Mouse (Mus musculus) liver, embryonic 14.5 days (tissue): ENCODE data around the gene Ucn. TPM values are rescaled to one million over a fixed set of nuclear protein-coding genes. Genes with fewer than 3 reads are reported as not detected.

Source experiments
- ATAC-seq: fragments of 200-750 bp; cut with Nextera tagmentation; 2 replicates; pipeline ENCODE4 v1.8.0; 2017; ENCODE audit warnings: moderate number of reproducible peaks, mild to moderate bottlenecking, moderate library complexity; ENCODE audit not compliant: insufficient read depth
- DNase-seq, 3 experiments: peaks; one replicate each; pipeline ENCODE4 v3.0.0-alpha.2; 2012 to 2013; ENCODE audit warnings: low read depth in 3 of 3, low spot score in 3 of 3
- H3K27ac ChIP-seq: fragments of 300-500 bp; sonication (generic); 2 replicates; pipeline ENCODE4 v1.5.1; 2014; ENCODE audit warnings: moderate library complexity, mild to moderate bottlenecking, control low read depth, inconsistent platforms
- H3K27me3 ChIP-seq: fragments of 300-500 bp; sonication (generic); 2 replicates; pipeline ENCODE4 v1.6.1; 2014; ENCODE audit warnings: mild to moderate bottlenecking, low read length, moderate library complexity; ENCODE audit not compliant: control insufficient read depth, insufficient read depth
- H3K36me3 ChIP-seq: fragments of 300-500 bp; sonication (generic); replicated peaks from 2 replicates; pipeline ENCODE4 v1.6.1; 2014; ENCODE audit warnings: low read depth; ENCODE audit not compliant: control insufficient read depth, insufficient read depth
- H3K4me1 ChIP-seq, 2 experiments: fragments of 200-500 bp in 1 of 2; fragments of 300-500 bp in 1 of 2; sonication (generic) in 1 of 2; replicated peaks; 2 replicates each; pipeline ENCODE4 v1.6.1; 2012 to 2014; ENCODE audit warnings: antibody characterized with exemption in 1 of 2, inconsistent platforms in 1 of 2, low read length in 1 of 2; ENCODE audit not compliant: control insufficient read depth in 2 of 2, insufficient read depth in 2 of 2
- H3K4me2 ChIP-seq: fragments of 300-500 bp; sonication (generic); 2 replicates; pipeline ENCODE4 v1.6.1; 2014; ENCODE audit warnings: low read depth, mild to moderate bottlenecking, control low read depth, moderate library complexity
- H3K4me3 ChIP-seq, 2 experiments: fragments of 200-500 bp in 1 of 2; fragments of 300-500 bp in 1 of 2; sonication (generic) in 1 of 2; 2 replicates each; pipeline ENCODE4 v1.5.1; 2012 to 2014; ENCODE audit warnings: low read depth in 2 of 2, low read length in 2 of 2, mild to moderate bottlenecking in 2 of 2, control low read depth in 1 of 2, inconsistent platforms in 1 of 2, moderate library complexity in 1 of 2; ENCODE audit not compliant: insufficient read depth in 1 of 2
- H3K9ac ChIP-seq: fragments of 300-500 bp; sonication (generic); replicated peaks from 2 replicates; pipeline ENCODE4 v1.6.1; 2014; ENCODE audit warnings: mild to moderate bottlenecking, control low read depth, moderate library complexity
- H3K9me3 ChIP-seq: fragments of 300-500 bp; sonication (generic); 2 replicates; pipeline ENCODE4 v1.6.1; 2016; ENCODE audit warnings: low read length, mixed read lengths; ENCODE audit not compliant: control insufficient read depth
- CTCF ChIP-seq: IDR thresholded peaks from 2 replicates; pipeline ENCODE4 v1.5.1; 2016; ENCODE audit warnings: antibody characterized with exemption, low read depth, control low read depth
- EP300 ChIP-seq: IDR thresholded peaks from 2 replicates; pipeline ENCODE4 v1.6.1; 2016; ENCODE audit warnings: antibody characterized with exemption, low read depth
- WGBS: fragments of 180-500 bp; shearing (Covaris S2); extraction: QIAGEN DNeasy Blood & Tissue Kit; methylation state at CpG from one replicate; pipeline ENCODE4 v1.1.7; 2014; ENCODE audit not compliant: insufficient replicate concordance; 5-methylcytosine and 5-hydroxymethylcytosine counted together
- polyA plus RNA-seq, 2 experiments: library from polyadenylated mRNA; depleted of rRNA in 1 of 2; stranded (reverse) in 1 of 2; unstranded in 1 of 2; fragments of >200 nt; fragmentation: Nextera tagmentation in 1 of 2; extraction: Ambion mirVana in 1 of 2; gene quantifications; 2 replicates each; pipeline versions ENCODE4 v1.2.1 to v1.2.3; 2012 to 2014

Gene Ucn
- polyA plus RNA-seq, 2 experiments: not detected

- H3K27me3 ChIP-seq: peaks cover 52% of the 10 kb centered on the region
- H3K4me2 ChIP-seq: no peak overlapping the region
- H3K4me3 ChIP-seq: no peak overlapping the region
- 2% methylated on average over 33 of the region's 33 CpGs for WGBS
- no peaks in the 10 kb centered on the region for H3K36me3 ChIP-seq
- H3K9me3 ChIP-seq: no peaks in the 10 kb centered on the region
- H3K4me1 ChIP-seq: no peaks in the 10 kb centered on the region
- no peak overlapping the region for H3K27ac ChIP-seq
- no peak for ATAC-seq
- no peak for TF ChIP-seq EP300
- TF ChIP-seq CTCF: no peak
- no peak for DNase-seq
- no peak overlapping the region for H3K9ac ChIP-seq
Measured at GRCm38 (mm10) chr5:31136730-31137424, 1.8 kb downstream of the Ucn start.

GRCm38 (mm10) chr5:31126050-31126449 is 12.6 kb downstream of the Ucn start:
- ATAC-seq: no peak
- no peak overlapping the region for H3K27ac ChIP-seq
- WGBS: 24% methylated on average over 5 of the region's 5 CpGs

GRCm38 (mm10) chr5:31123481-31123880 is 15.1 kb downstream of the Ucn start:
- WGBS: 43% methylated on average over 2 of the region's 2 CpGs
- TF ChIP-seq EP300: no peak
- no peak for TF ChIP-seq CTCF
- DNase-seq: no peak

More at GRCm38 (mm10) chr5:31126050-31126449, 12.6 kb downstream of the Ucn start:
- H3K9me3 ChIP-seq: no peaks in the 10 kb centered on the region
- H3K4me1 ChIP-seq: no peaks in the 10 kb centered on the region
- no peaks in the 10 kb centered on the region for H3K36me3 ChIP-seq
- no peak for TF ChIP-seq EP300
- no peak for TF ChIP-seq CTCF
- no peak overlapping the region for H3K4me2 ChIP-seq
- no peak overlapping the region for H3K9ac ChIP-seq
- no peak for DNase-seq
- no peak overlapping the region for H3K4me3 ChIP-seq
- H3K27me3 ChIP-seq: peaks cover 3% of the 10 kb centered on the region; the same call in 1 of the 2 replicates

GRCm38 (mm10) chr5:31121111-31121510 is 17.5 kb downstream of the Ucn start:
- no peak overlapping the region for H3K4me2 ChIP-seq
- H3K27me3 ChIP-seq: no peaks in the 10 kb centered on the region
- 33% methylated on average over 8 of the region's 8 CpGs for WGBS
- no peak overlapping the region for H3K4me3 ChIP-seq
- TF ChIP-seq EP300 (no peak), CTCF (no peak)
- no peaks in the 10 kb centered on the region for H3K36me3 ChIP-seq
- H3K27ac ChIP-seq: no peak overlapping the region
- no peaks in the 10 kb centered on the region for H3K9me3 ChIP-seq
- DNase-seq (no peak), ATAC-seq (no peak)
- no peak overlapping the region for H3K9ac ChIP-seq
- no peaks in the 10 kb centered on the region for H3K4me1 ChIP-seq

More at GRCm38 (mm10) chr5:31123481-31123880, 15.1 kb downstream of the Ucn start:
- Histone ChIP-seq H3K9me3 (no peaks in the 10 kb centered on the region), H3K4me3 (no peak overlapping the region), H3K36me3 (no peaks in the 10 kb centered on the region), H3K9ac (no peak overlapping the region), H3K4me1 (no peaks in the 10 kb centered on the region), H3K4me2 (no peak overlapping the region), H3K27ac (no peak overlapping the region), H3K27me3 (no peaks in the 10 kb centered on the region)
- no peak for ATAC-seq

- Histone ChIP-seq H3K4me3 (no peak overlapping the region), H3K9ac (no peak overlapping the region), H3K4me1 (no peaks in the 10 kb centered on the region), H3K4me2 (no peak overlapping the region), H3K36me3 (no peaks in the 10 kb centered on the region), H3K27ac (no peak overlapping the region), H3K27me3 (no peaks in the 10 kb centered on the region), H3K9me3 (no peaks in the 10 kb centered on the region)
- 25% methylated on average over 10 of the region's 10 CpGs for WGBS
- TF ChIP-seq CTCF (no peak), EP300 (no peak)
- ATAC-seq: no peak
- DNase-seq: no peak
Measured at GRCm38 (mm10) chr5:31116912-31117311, 21.7 kb downstream of the Ucn start.
